Comparison of ENCODE assay signal across 27 mouse cellular contexts in genomic region chr6:145305669-145306068, GRCm38 (mm10). TPM values are rescaled to one million over a fixed set of nuclear protein-coding genes. Genes with fewer than 3 reads are reported as not detected.
DNase-seq lines count a peak whose midpoint lies in the region; ATAC-seq and TF ChIP-seq lines count a peak whose summit lies in the region.
"Had no signal": no experiment of that assay in that cellular context is flagged by ENCODE, and none has a peak within 500 bp of the region (broad histone marks: within the 10 kb centered on the region; RNA-seq: fewer than 3 reads in every experiment).

No protein-coding gene starts in this region.

- no peaks in the 10 kb centered on the region for H3K27me3 ChIP-seq in megakaryocyte, embryonic 14.5 days (replicated peaks)
- H3K27me3 ChIP-seq: embryonic facial prominence, embryonic 13.5 days; forebrain, embryonic 12.5 days; forebrain, embryonic 15.5 days; Patski had no signal

- H3K27ac ChIP-seq in left cerebral cortex, adult 2 months: no peak overlapping the region
- H3K27ac ChIP-seq in gastrocnemius, adult 2 months: no peak overlapping the region
- H3K27ac ChIP-seq: embryonic facial prominence, embryonic 10.5 days; embryonic facial prominence, embryonic 13.5 days; forebrain, embryonic 12.5 days; forebrain, embryonic 15.5 days; heart, adult 2 months; heart, embryonic 10.5 days; heart, embryonic 13.5 days; hindbrain, embryonic 14.5 days; hindbrain, postnatal 0 days had no signal

- H3K4me1 ChIP-seq in megakaryocyte, embryonic 14.5 days: peaks cover 57% of the 10 kb centered on the region

- peaks cover 3% of the 10 kb centered on the region; the same call in 1 of the 2 replicates for H3K9me3 ChIP-seq in megakaryocyte, embryonic 14.5 days
- H3K9me3 ChIP-seq: embryonic facial prominence, embryonic 10.5 days; embryonic facial prominence, embryonic 13.5 days; forebrain, embryonic 12.5 days; forebrain, embryonic 15.5 days; heart, embryonic 13.5 days had no signal

- H3K36me3 ChIP-seq in megakaryocyte, embryonic 14.5 days (replicated peaks; ENCODE audit: low read length): peaks cover 18% of the 10 kb centered on the region
- H3K36me3 ChIP-seq: embryonic facial prominence, embryonic 10.5 days; embryonic facial prominence, embryonic 13.5 days; forebrain, embryonic 12.5 days; forebrain, embryonic 15.5 days; heart, embryonic 10.5 days; heart, embryonic 13.5 days had no signal

- no peak for TF ChIP-seq CTCF in left cerebral cortex, adult 2 months (IDR thresholded peaks at IDR 0.05)
- TF ChIP-seq CTCF in gastrocnemius, adult 2 months (IDR thresholded peaks at IDR 0.05): no peak

- intact Hi-C loops in left cerebral cortex, adult 2 months (cut with DNase I): loop anchor here (2.0 kb wide), 1 partner anchor 55 kb away; the partner anchor contains the start of gene Kras
- intact Hi-C loops in gastrocnemius, adult 2 months (cut with DNase I): no loop called here

- H3K4me3 ChIP-seq in megakaryocyte, embryonic 14.5 days (replicated peaks): peak overlapping the region; percentile 81
- no peak overlapping the region for H3K4me3 ChIP-seq in left cerebral cortex, adult 2 months
- H3K4me3 ChIP-seq in gastrocnemius, adult 2 months: no peak overlapping the region
- H3K4me3 ChIP-seq: embryonic facial prominence, embryonic 10.5 days; embryonic facial prominence, embryonic 13.5 days; erythroblast, embryonic 14.5 days; forebrain, embryonic 12.5 days; forebrain, embryonic 15.5 days; heart, adult 2 months; heart, embryonic 10.5 days; heart, embryonic 13.5 days had no signal

- peak; percentile 20 for DNase-seq in CD4-positive, CD25-positive, alpha-beta regulatory T cell, adult 2 months (ENCODE audit: low read depth, low spot score)
- DNase-seq in naive thymus-derived CD4-positive, alpha-beta T cell, adult 2 months (ENCODE audit: low read depth): peak; percentile 40
- no peak for DNase-seq in left cerebral cortex, adult 2 months (ENCODE audit: extremely low spot score in 1 of 2, low spot score in 2 of 2)
- no peak for DNase-seq in gastrocnemius, adult 2 months
- DNase-seq: adrenal gland, postnatal 10 days; cerebellum, adult 11 months; cerebellum, adult 2 months; cerebellum, adult 9-11 months; cerebellum, postnatal 25 days; gastrocnemius, postnatal 10 days; gastrocnemius, postnatal 36 days; heart, adult 2 months; heart, postnatal 14 days; heart, postnatal 4 days had no signal

- ATAC-seq in CD4-positive, CD25-positive, alpha-beta regulatory T cell, adult 4 months: no peak
- ATAC-seq in megakaryocyte, adult 5-6 weeks (ENCODE audit: poor library complexity, severe bottlenecking): no peak
- ATAC-seq: forebrain, embryonic 15.5 days; hindbrain, postnatal 0 days; Patski had no signal

RNA-seq across cellular contexts. Expression of gene Kras, which starts 55.6 kb away (rescaled TPM):
- 10 to 100 TPM; 18.3 to 35.8 TPM for polyA plus RNA-seq in CD4-positive, CD25-positive, alpha-beta regulatory T cell, adult 4 months (2017; shearing (Covaris generic))
- polyA plus RNA-seq in megakaryocyte, embryonic 14.5 days (2012; ENCODE audit: insufficient read depth, low replicate concordance): 27.2 and 54.3 TPM in 2 replicates
- total RNA-seq in megakaryocyte, adult 5-6 weeks (2015): 50.0 and 61.1 TPM in 2 replicates
- 22.3 and 24.2 TPM in 2 replicates for total RNA-seq in megakaryocyte, adult 5-6 weeks (2017)
- 10 to 100 TPM; 78.4 to 79.8 TPM for total RNA-seq in left cerebral cortex, adult 2 months (2021)
- total RNA-seq in gastrocnemius, adult 2 months (2021): 10 to 100 TPM; 13.2 to 21.2 TPM

Comparison
In these comparisons a context has a peak if more than half of its experiments do, and no peak if none do; other contexts are left out.
1. DNase-seq: peak in CD4-positive, CD25-positive, alpha-beta regulatory T cell, adult 2 months (single experiment) and naive thymus-derived CD4-positive, alpha-beta T cell, adult 2 months (single experiment); none in left cerebral cortex, adult 2 months (0 of 2) and gastrocnemius, adult 2 months (single experiment).